Mouse (Mus musculus) hindbrain, embryonic 14.5 days (tissue): ENCODE measurements around the gene Tmem116. TPM values are rescaled to one million over a fixed set of nuclear protein-coding genes. Genes with fewer than 3 reads are reported as not detected.

Experiments used
- ATAC-seq: fragments of 200-750 bp; cut with Nextera tagmentation; 2 replicates; pipeline ENCODE4 v1.8.0; 2017; ENCODE audit warnings: moderate number of reproducible peaks, mild to moderate bottlenecking, moderate TSS enrichment, moderate library complexity; ENCODE audit not compliant: low FRiP score
- DNase-seq: peaks from one replicate; pipeline ENCODE4 v3.0.0-alpha.2; 2015; ENCODE audit warnings: low spot score
- H3K27ac ChIP-seq: fragments of 300-500 bp; sonication (generic); 2 replicates; pipeline ENCODE4 v1.5.1; 2014; ENCODE audit warnings: mild to moderate bottlenecking, moderate library complexity
- H3K27me3 ChIP-seq: fragments of 300-500 bp; sonication (generic); 2 replicates; pipeline ENCODE4 v1.6.1; 2014; ENCODE audit warnings: mild to moderate bottlenecking, low read length, mixed read lengths; ENCODE audit not compliant: control insufficient read depth, insufficient read depth
- H3K36me3 ChIP-seq: fragments of 300-500 bp; sonication (generic); replicated peaks from 2 replicates; pipeline ENCODE4 v1.6.1; 2014; ENCODE audit not compliant: control insufficient read depth, insufficient read depth
- H3K4me1 ChIP-seq: fragments of 300-500 bp; sonication (generic); replicated peaks from 2 replicates; pipeline ENCODE4 v1.6.1; 2014; ENCODE audit warnings: antibody characterized with exemption, low read length, mixed read lengths; ENCODE audit not compliant: control insufficient read depth, insufficient read depth
- H3K4me2 ChIP-seq: fragments of 300-500 bp; sonication (generic); replicated peaks from 2 replicates; pipeline ENCODE4 v1.6.1; 2014; ENCODE audit warnings: mild to moderate bottlenecking, moderate library complexity
- H3K4me3 ChIP-seq: fragments of 300-500 bp; sonication (generic); replicated peaks from 2 replicates; pipeline ENCODE4 v1.5.1; 2014; ENCODE audit warnings: mild to moderate bottlenecking, low read length
- H3K9ac ChIP-seq: fragments of 300-500 bp; sonication (generic); 2 replicates; pipeline ENCODE4 v1.6.1; 2014
- H3K9me3 ChIP-seq: fragments of 300-500 bp; sonication (generic); 2 replicates; pipeline ENCODE4 v1.6.1; 2016; ENCODE audit warnings: low read length; ENCODE audit not compliant: control insufficient read depth
- whole genome bisulfite sequencing: fragments of 180-500 bp; shearing (Covaris S2); extraction: QIAGEN DNeasy Blood & Tissue Kit; methylation state at CpG from one replicate; pipeline ENCODE4 v1.1.7; 2014; 5-methylcytosine and 5-hydroxymethylcytosine counted together
- polyA plus RNA-seq: library from polyadenylated mRNA; unstranded; fragments of >200 nt; fragmentation: Nextera tagmentation; extraction: Ambion mirVana; gene quantifications from 2 replicates; pipeline ENCODE4 v1.2.1, GENCODE M21; 2014

The Tmem116 gene
- polyA plus RNA-seq, 1 experiment from 2014 or later = 1.9 TPM

DNA sequence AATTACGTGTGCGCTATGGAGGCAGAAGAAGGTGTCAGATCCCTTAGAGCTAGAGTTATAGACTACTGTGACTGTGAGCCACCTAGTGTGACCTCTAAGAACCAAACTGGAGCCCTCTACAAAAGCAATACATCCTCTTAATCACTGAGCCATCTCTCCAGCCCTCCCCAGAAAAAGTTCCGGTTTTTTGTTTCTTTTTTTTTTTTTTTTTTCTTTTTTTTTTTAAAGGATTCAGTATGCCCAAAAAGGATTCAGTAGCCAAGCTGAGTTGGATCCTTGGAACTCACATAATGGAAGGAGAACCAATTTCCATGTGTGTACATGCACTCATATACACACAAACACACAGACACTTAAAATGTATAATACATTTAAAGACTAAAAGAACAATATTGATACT is 91.7 kb downstream of the Tmem116 start:
- H3K4me3 ChIP-seq = no peak overlapping the region
- ATAC-seq (no peak), DNase-seq (no peak)
- H3K27me3 ChIP-seq = no peaks in the 10 kb centered on the region
- no peak overlapping the region for H3K27ac ChIP-seq
- no peaks in the 10 kb centered on the region for H3K36me3 ChIP-seq
- no peaks in the 10 kb centered on the region for H3K9me3 ChIP-seq
- H3K4me2 ChIP-seq = 0 out of 2 replicates have a peak overlapping the region, but pooled peaks have one; percentile 93
- peaks cover 12% of the 10 kb centered on the region for H3K4me1 ChIP-seq
- 88% methylated on average over 3 of the region's 3 CpGs for WGBS
- H3K9ac ChIP-seq = no peak overlapping the region

- no peak for DNase-seq
- H3K4me2 ChIP-seq = peak within 1 kb of the TSS; percentile 93
- H3K9me3 ChIP-seq = no peaks in the 10 kb centered on the region
- peak within 1 kb of the TSS; percentile 97 for H3K27ac ChIP-seq
- H3K4me1 ChIP-seq = peaks cover 12% of the 10 kb centered on the region
- peak; percentile 35 for ATAC-seq
- no peaks in the 10 kb centered on the region for H3K27me3 ChIP-seq
- WGBS = under 1% methylated on average over 48 of the region's 97 CpGs
- H3K4me3 ChIP-seq = peak within 1 kb of the TSS; percentile 99
- peak within 1 kb of the TSS; percentile 97 for H3K9ac ChIP-seq
- no peaks in the 10 kb centered on the region for H3K36me3 ChIP-seq
Observed at GRCm38 (mm10) chr5:121544910-121545792, 93.5 kb downstream of the Tmem116 start, which contains the start of the genes Adam1a and Gm42878. Gene Adam1a (minus strand): TSS chr5:121545482. Gene Gm42878 (minus strand): TSS chr5:121545482.

- WGBS = 3% methylated on average over 55 of the region's 55 CpGs
- peak; percentile 93 for ATAC-seq
- Histone ChIP-seq H3K27ac (peak within 1 kb of the TSS; percentile 97), H3K4me2 (peak within 1 kb of the TSS; percentile 93), H3K27me3 (no peaks in the 10 kb centered on the region), H3K36me3 (no peaks in the 10 kb centered on the region), H3K4me1 (peaks cover 12% of the 10 kb centered on the region), H3K4me3 (peak within 1 kb of the TSS; percentile 99), H3K9ac (peak within 1 kb of the TSS; percentile 97), H3K9me3 (no peaks in the 10 kb centered on the region)
- DNase-seq = peak; percentile 98
Observed at GRCm38 (mm10) chr5:121545793-121546529, 94.3 kb downstream of the Tmem116 start, which contains the start of gene Mapkapk5. Gene Mapkapk5 (minus strand): TSS chr5:121545905.

- peak overlapping the region; percentile 93 for H3K4me2 ChIP-seq
- ATAC-seq (peak; percentile 19; the same call in 1 of the 2 replicates), DNase-seq (peak; percentile 44)
- no peaks in the 10 kb centered on the region for H3K9me3 ChIP-seq
- no peaks in the 10 kb centered on the region for H3K27me3 ChIP-seq
- H3K36me3 ChIP-seq = no peaks in the 10 kb centered on the region
- no peak overlapping the region for H3K27ac ChIP-seq
- WGBS = 33% methylated on average over 6 of the region's 6 CpGs
- peak overlapping the region; percentile 99 for H3K4me3 ChIP-seq
- peaks cover 12% of the 10 kb centered on the region for H3K4me1 ChIP-seq
- H3K9ac ChIP-seq = peak overlapping the region; percentile 97
Observed at GRCm38 (mm10) chr5:121546530-121546895, 94.8 kb downstream of the Tmem116 start.

- no peaks in the 10 kb centered on the region for H3K36me3 ChIP-seq
- no peak for DNase-seq
- ATAC-seq = no peak
- H3K9me3 ChIP-seq = no peaks in the 10 kb centered on the region
- H3K27me3 ChIP-seq = no peaks in the 10 kb centered on the region
- 96% methylated on average over 3 of the region's 3 CpGs for WGBS
- no peak overlapping the region for H3K4me2 ChIP-seq
- no peak overlapping the region for H3K9ac ChIP-seq
- H3K27ac ChIP-seq = no peak overlapping the region
- H3K4me1 ChIP-seq = peaks cover 12% of the 10 kb centered on the region
- H3K4me3 ChIP-seq = no peak overlapping the region
Observed at GRCm38 (mm10) chr5:121547084-121547483, 95.4 kb downstream of the Tmem116 start.

- ATAC-seq (no peak), DNase-seq (no peak)
- Histone ChIP-seq H3K36me3 (no peaks in the 10 kb centered on the region), H3K4me2 (no peak overlapping the region), H3K9me3 (no peaks in the 10 kb centered on the region), H3K27ac (no peak overlapping the region), H3K9ac (no peak overlapping the region), H3K4me1 (peaks cover 6% of the 10 kb centered on the region), H3K27me3 (no peaks in the 10 kb centered on the region), H3K4me3 (no peak overlapping the region)
- WGBS = 95% methylated on average over 7 of the region's 7 CpGs
Observed at GRCm38 (mm10) chr5:121549196-121549595, 97.5 kb downstream of the Tmem116 start.

- ATAC-seq = no peak
- H3K9ac ChIP-seq = no peak overlapping the region
- H3K27ac ChIP-seq = no peak overlapping the region
- no peaks in the 10 kb centered on the region for H3K9me3 ChIP-seq
- H3K4me1 ChIP-seq = no peaks in the 10 kb centered on the region
- no peak for DNase-seq
- no peak overlapping the region for H3K4me3 ChIP-seq
- 88% methylated on average over 3 of the region's 3 CpGs for WGBS
- H3K36me3 ChIP-seq = peaks cover 2% of the 10 kb centered on the region; the same call in 1 of the 2 replicates
- H3K4me2 ChIP-seq = no peak overlapping the region
- no peaks in the 10 kb centered on the region for H3K27me3 ChIP-seq
Observed at GRCm38 (mm10) chr5:121562436-121562835, 110.7 kb downstream of the Tmem116 start.

GRCm38 (mm10) chr5:121564468-121564895 is 112.8 kb downstream of the Tmem116 start:
- DNase-seq = peak; percentile 90
- no peaks in the 10 kb centered on the region for H3K4me1 ChIP-seq
- peak overlapping the region; percentile 19; the same call in 1 of the 2 replicates for H3K4me2 ChIP-seq
- H3K27me3 ChIP-seq = no peaks in the 10 kb centered on the region
- 15% methylated on average over 11 of the region's 11 CpGs for WGBS
- ATAC-seq = no peak
- peaks cover 13% of the 10 kb centered on the region; the same call in 1 of the 2 replicates for H3K36me3 ChIP-seq
- no peak overlapping the region for H3K9ac ChIP-seq
- H3K4me3 ChIP-seq = no peak overlapping the region
- H3K9me3 ChIP-seq = no peaks in the 10 kb centered on the region
- H3K27ac ChIP-seq = no peak overlapping the region
